Mouse (Mus musculus) ES-E14 (cell line): Measurements from ENCODE around the gene Gadl1. TPM values are rescaled to one million over a fixed set of nuclear protein-coding genes. Genes with fewer than 3 reads are reported as not detected.
A peak's percentile ranks its signal among the peaks of the same experiment; 100 is the strongest.

Source experiments
- DNase-seq: peaks from one replicate; pipeline ENCODE4 v3.0.0-alpha.2; 2013; ENCODE audit warnings: low read depth, low spot score
- H3K27ac ChIP-seq: 2 replicates; pipeline ENCODE4 v1.5.1; 2012; ENCODE audit warnings: low read depth, mild to moderate bottlenecking, low read length, moderate library complexity, mixed read lengths; ENCODE audit not compliant: poor library complexity, insufficient read depth, severe bottlenecking
- H3K36me3 ChIP-seq: 2 replicates; pipeline ENCODE4 v1.6.1; 2012; ENCODE audit warnings: mild to moderate bottlenecking, low read length, moderate library complexity, mixed read lengths; ENCODE audit not compliant: control insufficient read depth, poor library complexity, insufficient read depth, severe bottlenecking
- H3K4me1 ChIP-seq, 2 experiments: fragments of 150-350 bp in 1 of 2; sonication (generic) in 1 of 2; 2 replicates each; pipeline ENCODE4 v1.6.1; 2012; ENCODE audit warnings: low read length in 2 of 2, mild to moderate bottlenecking in 1 of 2, mixed read lengths in 1 of 2; ENCODE audit not compliant: control insufficient read depth in 2 of 2, insufficient read depth in 2 of 2, poor library complexity in 1 of 2
- H3K4me3 ChIP-seq, 2 experiments: fragments of 150-350 bp in 1 of 2; sonication (generic) in 1 of 2; 2 replicates each; pipeline ENCODE4 v1.5.1; 2012; ENCODE audit warnings: low read length in 2 of 2, low read depth in 1 of 2, mild to moderate bottlenecking in 1 of 2, mixed read lengths in 1 of 2; ENCODE audit not compliant: insufficient read depth in 1 of 2, poor library complexity in 1 of 2, severe bottlenecking in 1 of 2
- H3K9ac ChIP-seq: 2 replicates; pipeline ENCODE4 v1.6.1; 2012; ENCODE audit warnings: low read depth, mild to moderate bottlenecking, low read length, mixed read lengths; ENCODE audit not compliant: poor library complexity, insufficient read depth, severe bottlenecking
- H3K9me3 ChIP-seq: fragments of 150-350 bp; sonication (generic); 2 replicates; pipeline ENCODE4 v1.6.1; 2012; ENCODE audit warnings: low read depth, mild to moderate bottlenecking, low read length; ENCODE audit not compliant: control insufficient read depth, insufficient read depth
- CHD2 ChIP-seq: IDR thresholded peaks from 2 replicates; pipeline ENCODE4 v1.6.1; 2014; ENCODE audit warnings: mild to moderate bottlenecking, low read depth, low read length, inconsistent platforms
- HCFC1 ChIP-seq: IDR thresholded peaks from 2 replicates; pipeline ENCODE4 v1.6.1; 2012; ENCODE audit warnings: low read length, inconsistent platforms, borderline replicate concordance; ENCODE audit not compliant: insufficient read depth
- MAFK ChIP-seq: IDR thresholded peaks from 2 replicates; pipeline ENCODE4 v1.6.1; 2014; ENCODE audit warnings: mild to moderate bottlenecking, low read depth, low read length, inconsistent platforms; ENCODE audit not compliant: insufficient read depth
- ZC3H11A ChIP-seq: IDR thresholded peaks from 2 replicates; pipeline ENCODE4 v1.6.1; 2012; ENCODE audit warnings: low read depth, mild to moderate bottlenecking, inconsistent platforms, low read length, borderline replicate concordance
- ZNF384 ChIP-seq: IDR thresholded peaks from 2 replicates; pipeline ENCODE4 v1.6.1; 2012; ENCODE audit warnings: low read depth, low read length, inconsistent platforms
- in situ Hi-C, 2 experiments: fragments of 600-800 bp; cut with MboI; formaldehyde crosslinking; loops; one replicate each; pipeline ENCODE4 v1.15.1; 2025; ENCODE audit warnings: low sequenced_read_pairs in 2 of 2, inconsistent platforms in 1 of 2; ENCODE audit not compliant: unreplicated experiment in 2 of 2
- total RNA-seq: library from RNA; depleted of rRNA; stranded (reverse); fragments of 300-350 nt; gene quantifications from 2 replicates; pipeline ENCODE4 v1.2.3, GENCODE M21; 2012

The Gadl1 gene
- total RNA-seq, 1 experiment = not detected

DNA sequence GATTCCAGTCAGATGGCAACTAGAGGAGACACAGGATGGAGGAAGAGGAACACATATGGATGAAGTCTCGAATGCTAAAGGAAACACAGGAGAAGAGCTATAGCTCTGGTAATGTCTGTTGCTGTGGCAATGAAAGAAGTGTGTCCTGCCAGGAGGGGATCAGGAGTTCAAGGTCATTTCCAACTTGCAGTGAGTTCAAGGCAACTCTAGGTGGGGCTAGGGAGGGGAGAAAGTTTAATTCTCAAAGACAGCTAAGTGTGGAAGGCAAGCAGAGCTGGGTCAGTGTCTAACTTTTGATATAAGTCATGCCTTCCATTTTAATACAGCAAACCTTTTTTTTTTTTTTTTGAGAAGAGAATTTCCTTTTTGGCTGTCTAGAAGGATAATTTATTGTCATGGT is 140.7 kb downstream of the Gadl1 start:
- Histone ChIP-seq H3K36me3 (no peaks in the 10 kb centered on the region), H3K4me1 (no peaks in the 10 kb centered on the region), H3K9me3 (no peaks in the 10 kb centered on the region), H3K4me3 (no peak overlapping the region), H3K27ac (no peak overlapping the region), H3K9ac (no peak overlapping the region)
- in situ Hi-C loops = no loop called here
- DNase-seq = peak; percentile 24
- no peak for TF ChIP-seq HCFC1
- TF ChIP-seq CHD2 = no peak
- TF ChIP-seq MAFK = no peak
- TF ChIP-seq ZC3H11A = no peak
- no peak for TF ChIP-seq ZNF384

DNA sequence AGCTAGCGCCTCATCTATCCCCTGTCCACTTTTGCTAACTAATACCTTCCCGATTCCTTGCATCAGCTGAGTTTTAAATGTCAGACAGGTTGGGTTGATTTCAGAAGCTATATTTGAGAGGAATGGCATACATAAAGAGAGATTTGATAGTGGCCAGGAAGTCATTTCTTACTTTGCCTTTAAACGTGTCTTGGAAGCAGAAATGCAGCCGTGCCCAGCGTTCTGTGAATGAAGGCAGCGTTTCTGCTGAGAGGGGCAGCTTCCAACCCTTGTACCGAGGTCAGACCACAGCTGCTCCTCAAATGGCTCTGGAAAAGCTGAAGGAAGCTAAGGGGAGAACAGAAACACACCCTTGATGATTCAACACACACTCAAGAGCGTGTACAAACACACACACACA is 144.7 kb downstream of the Gadl1 start:
- in situ Hi-C loops = no loop called here
- no peak for DNase-seq
- no peaks in the 10 kb centered on the region for H3K4me1 ChIP-seq

GRCm38 (mm10) chr9:116058475-116058874 is 149.2 kb downstream of the Gadl1 start:
- TF ChIP-seq CHD2 (no peak), HCFC1 (no peak), MAFK (no peak), ZC3H11A (no peak), ZNF384 (no peak)
- no peaks in the 10 kb centered on the region for H3K9me3 ChIP-seq
- no peak overlapping the region for H3K9ac ChIP-seq
- in situ Hi-C loops = no loop called here
- H3K36me3 ChIP-seq = no peaks in the 10 kb centered on the region
- H3K27ac ChIP-seq = no peak overlapping the region
- DNase-seq = no peak
- no peaks in the 10 kb centered on the region for H3K4me1 ChIP-seq
- no peak overlapping the region for H3K4me3 ChIP-seq

More for the DNA sequence above, 144.7 kb downstream of the Gadl1 start:
- H3K36me3 ChIP-seq = no peaks in the 10 kb centered on the region
- H3K4me3 ChIP-seq = no peak overlapping the region
- H3K9me3 ChIP-seq = no peaks in the 10 kb centered on the region
- H3K9ac ChIP-seq = no peak overlapping the region
- TF ChIP-seq MAFK (no peak), ZNF384 (no peak), ZC3H11A (no peak), CHD2 (no peak), HCFC1 (no peak)
- no peak overlapping the region for H3K27ac ChIP-seq

DNA sequence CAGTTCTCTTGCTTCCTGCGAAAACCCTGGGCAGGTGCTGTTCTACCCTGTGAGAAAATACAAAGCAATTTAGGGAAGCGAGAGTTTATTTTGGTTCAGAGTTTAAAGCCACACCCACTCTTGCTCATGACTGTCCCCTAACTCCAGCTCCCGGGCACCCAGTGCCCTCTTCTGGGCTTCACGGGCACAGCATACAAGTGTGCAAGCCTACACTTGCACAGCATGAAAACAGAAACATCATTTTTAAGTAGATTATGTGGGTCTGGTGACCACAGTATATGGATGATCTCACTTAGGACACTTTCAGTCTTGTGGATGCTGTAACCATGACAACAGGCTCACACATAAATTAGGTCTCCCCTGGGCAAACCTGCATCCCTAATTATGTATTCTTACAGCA is 149.9 kb downstream of the Gadl1 start:
- TF ChIP-seq MAFK = no peak
- no peak for TF ChIP-seq ZC3H11A
- no peak for TF ChIP-seq ZNF384
- TF ChIP-seq CHD2 = no peak
- TF ChIP-seq HCFC1 = no peak
- Histone ChIP-seq H3K27ac (no peak overlapping the region), H3K4me3 (no peak overlapping the region), H3K36me3 (no peaks in the 10 kb centered on the region), H3K9ac (no peak overlapping the region), H3K9me3 (no peaks in the 10 kb centered on the region), H3K4me1 (no peaks in the 10 kb centered on the region)
- DNase-seq = no peak
- in situ Hi-C loops = no loop called here

- H3K9ac ChIP-seq = no peak overlapping the region
- in situ Hi-C loops = no loop called here
- no peak overlapping the region for H3K4me3 ChIP-seq
- H3K4me1 ChIP-seq = no peaks in the 10 kb centered on the region
- H3K9me3 ChIP-seq = no peaks in the 10 kb centered on the region
- peak; percentile 28 for DNase-seq
- TF ChIP-seq ZNF384 (no peak), ZC3H11A (0 out of 2 replicates have a peak, but pooled peaks have one; percentile 4)
- H3K27ac ChIP-seq = no peak overlapping the region
- no peaks in the 10 kb centered on the region for H3K36me3 ChIP-seq
Observed at GRCm38 (mm10) chr9:116060691-116061090, 151.4 kb downstream of the Gadl1 start.
